Mouse (Mus musculus) embryonic facial prominence, embryonic 10.5 days (tissue): ENCODE data around the gene Socs7. TPM values are rescaled to one million over a fixed set of nuclear protein-coding genes. Genes with fewer than 3 reads are reported as not detected.
"Not testable (repeated sequence)": the region's sequence is repeated elsewhere in the genome, so short reads cannot be mapped to it uniquely, and the experiment has no call there.

ENCODE experiments used
- DNase-seq: peaks from one replicate; pipeline ENCODE4 v3.0.0-alpha.2; 2017; ENCODE audit warnings: low spot score
- H3K27ac ChIP-seq: fragments of 300-500 bp; sonication (generic); replicated peaks from 2 replicates; pipeline ENCODE4 v1.5.1; 2016; ENCODE audit warnings: mild to moderate bottlenecking
- H3K27me3 ChIP-seq: fragments of 300-500 bp; sonication (generic); replicated peaks from 2 replicates; pipeline ENCODE4 v1.6.1; 2016; ENCODE audit warnings: low read depth, mild to moderate bottlenecking; ENCODE audit not compliant: poor library complexity, severe bottlenecking
- H3K36me3 ChIP-seq: fragments of 300-500 bp; sonication (generic); replicated peaks from 2 replicates; pipeline ENCODE4 v1.6.1; 2016; ENCODE audit warnings: mild to moderate bottlenecking, moderate library complexity
- H3K4me1 ChIP-seq: fragments of 300-500 bp; sonication (generic); 2 replicates; pipeline ENCODE4 v1.6.1; 2016
- H3K4me3 ChIP-seq: fragments of 300-500 bp; sonication (generic); 2 replicates; pipeline ENCODE4 v1.5.1; 2016; ENCODE audit warnings: mild to moderate bottlenecking, moderate library complexity
- H3K9me3 ChIP-seq: fragments of 300-500 bp; sonication (generic); 2 replicates; pipeline ENCODE4 v1.6.1; 2016; ENCODE audit warnings: mild to moderate bottlenecking
- WGBS: fragments of 180-500 bp; shearing (Covaris S2); methylation state at CpG from one replicate; pipeline ENCODE4 v1.1.7; 2016; 5-methylcytosine and 5-hydroxymethylcytosine counted together
- polyA plus RNA-seq: library from polyadenylated mRNA; unstranded; fragments of >200 nt; fragmentation: Nextera tagmentation; extraction: Ambion mirVana; gene quantifications from 2 replicates; pipeline ENCODE4 v1.2.1, GENCODE M21; 2016

The Socs7 gene
- polyA plus RNA-seq, 1 experiment from 2014 or later: 3.3 TPM

GRCm38 (mm10) chr11:97346383-97346782, 16.0 kb upstream of the Socs7 start:
- DNase-seq: no peak
- H3K27ac ChIP-seq: no peak overlapping the region
- 86% methylated on average over 9 of the region's 9 CpGs for WGBS
- no peaks in the 10 kb centered on the region for H3K36me3 ChIP-seq
- H3K4me3 ChIP-seq: no peak overlapping the region
- H3K9me3 ChIP-seq: no peaks in the 10 kb centered on the region
- peaks cover 31% of the 10 kb centered on the region for H3K4me1 ChIP-seq
- peaks cover 17% of the 10 kb centered on the region; the same call in 1 of the 2 replicates for H3K27me3 ChIP-seq

DNA sequence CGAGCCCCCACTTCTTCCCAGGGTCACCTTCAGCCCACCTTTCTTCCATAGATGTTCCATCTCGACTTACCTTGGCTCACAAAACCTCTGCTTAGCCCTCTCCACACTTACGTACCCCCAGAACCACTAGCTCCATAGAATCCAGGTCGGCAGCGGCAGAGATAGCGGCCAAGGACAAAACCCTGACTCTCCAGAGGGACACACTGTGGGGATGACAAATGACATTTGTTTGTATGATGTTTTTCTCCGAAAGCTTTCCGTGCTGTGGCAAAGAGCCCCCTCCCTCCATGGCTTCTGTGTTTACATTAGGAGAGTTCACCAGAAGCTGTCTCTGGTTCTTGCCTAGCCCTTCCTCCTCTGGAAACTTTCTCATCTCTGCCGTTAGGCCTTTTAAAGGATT, 15.1 kb upstream of the Socs7 start:
- H3K36me3 ChIP-seq: no peaks in the 10 kb centered on the region
- DNase-seq: no peak
- peaks cover 39% of the 10 kb centered on the region for H3K4me1 ChIP-seq
- no peaks in the 10 kb centered on the region for H3K9me3 ChIP-seq
- H3K27me3 ChIP-seq: peaks cover 16% of the 10 kb centered on the region; the same call in 1 of the 2 replicates
- H3K27ac ChIP-seq: no peak overlapping the region
- WGBS: 86% methylated on average over 9 of the region's 9 CpGs
- no peak overlapping the region for H3K4me3 ChIP-seq

DNA sequence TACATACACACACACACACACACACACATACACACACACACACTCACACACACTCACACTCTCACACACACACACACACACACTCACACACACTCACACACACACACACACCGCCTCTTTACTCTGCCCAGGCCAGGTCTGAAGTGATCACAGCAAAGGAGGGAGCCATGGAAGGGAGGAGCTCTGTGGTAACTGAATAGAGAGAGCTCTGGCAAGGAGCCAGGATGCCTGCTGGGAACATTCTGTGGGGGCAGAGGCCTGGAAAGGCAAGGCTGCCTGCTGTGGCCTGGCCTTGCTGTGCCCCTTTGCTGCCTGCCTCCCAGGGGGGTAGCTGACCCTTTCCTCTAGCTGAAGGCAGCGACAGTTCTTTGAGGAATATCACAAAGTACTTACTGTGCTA, 12.3 kb upstream of the Socs7 start:
- Histone ChIP-seq H3K27me3 (0 out of 2 replicates have a peak, but pooled peaks cover 7% of the 10 kb centered on the region), H3K36me3 (no peaks in the 10 kb centered on the region), H3K27ac (peak overlapping the region; percentile 59), H3K4me1 (peaks cover 28% of the 10 kb centered on the region), H3K9me3 (no peaks in the 10 kb centered on the region), H3K4me3 (no peak overlapping the region)
- DNase-seq: peak; percentile 35
- 24% methylated on average over 2 of the region's 2 CpGs for WGBS

DNA sequence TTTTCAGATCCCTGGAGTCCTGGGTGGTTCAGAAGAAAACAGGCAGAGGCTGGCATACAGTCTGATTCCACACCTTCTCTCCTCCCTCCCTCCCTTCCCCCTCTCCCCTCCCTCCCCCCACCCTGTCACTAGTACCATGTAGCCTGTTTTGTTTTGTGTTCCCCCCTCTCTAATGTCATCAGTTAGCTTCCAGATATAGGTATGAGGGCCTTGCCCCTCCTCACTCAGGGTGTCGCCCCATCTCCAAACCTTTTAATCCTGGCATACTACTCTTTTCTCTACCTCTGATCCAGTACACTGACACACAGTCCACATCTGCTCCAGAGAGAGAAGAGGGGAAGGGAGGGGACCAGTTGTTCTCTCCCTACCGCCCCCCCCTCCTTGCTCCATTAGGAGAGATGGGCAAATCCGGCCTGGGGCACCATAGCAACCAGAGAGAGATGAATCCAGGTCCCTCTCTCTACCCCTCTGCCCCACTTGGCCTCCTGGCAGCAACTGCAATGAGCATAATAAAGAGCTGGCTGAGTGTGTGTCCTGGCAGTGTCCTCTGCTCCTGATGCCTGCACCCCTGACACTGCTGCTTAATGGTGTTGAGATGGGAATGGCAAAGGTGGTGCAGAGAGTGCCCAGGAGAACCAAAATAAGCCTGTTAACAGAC, 10.2 kb upstream of the Socs7 start, which contains the start of gene Gpr179:
Gene Gpr179 (minus strand): TSS at position 51 of the 658 bp plus-strand sequence.
- no peaks in the 10 kb centered on the region for H3K9me3 ChIP-seq
- no peak within 1 kb of the TSS for H3K27ac ChIP-seq
- H3K4me3 ChIP-seq: 0 out of 2 replicates have a peak within 1 kb of the TSS, but pooled peaks have one; percentile 8
- WGBS: 63% methylated on average over 3 of the region's 3 CpGs
- DNase-seq: no peak
- no peaks in the 10 kb centered on the region for H3K36me3 ChIP-seq
- peaks cover 28% of the 10 kb centered on the region for H3K4me1 ChIP-seq
- H3K27me3 ChIP-seq: no peaks in the 10 kb centered on the region

GRCm38 (mm10) chr11:97352935-97353597, 9.3 kb upstream of the Socs7 start:
- peaks cover 28% of the 10 kb centered on the region for H3K4me1 ChIP-seq
- 66% methylated on average over 4 of the region's 4 CpGs for WGBS
- DNase-seq: no peak
- no peak overlapping the region for H3K4me3 ChIP-seq
- H3K36me3 ChIP-seq: no peaks in the 10 kb centered on the region
- H3K9me3 ChIP-seq: no peaks in the 10 kb centered on the region
- H3K27me3 ChIP-seq: no peaks in the 10 kb centered on the region
- no peak overlapping the region for H3K27ac ChIP-seq

DNA sequence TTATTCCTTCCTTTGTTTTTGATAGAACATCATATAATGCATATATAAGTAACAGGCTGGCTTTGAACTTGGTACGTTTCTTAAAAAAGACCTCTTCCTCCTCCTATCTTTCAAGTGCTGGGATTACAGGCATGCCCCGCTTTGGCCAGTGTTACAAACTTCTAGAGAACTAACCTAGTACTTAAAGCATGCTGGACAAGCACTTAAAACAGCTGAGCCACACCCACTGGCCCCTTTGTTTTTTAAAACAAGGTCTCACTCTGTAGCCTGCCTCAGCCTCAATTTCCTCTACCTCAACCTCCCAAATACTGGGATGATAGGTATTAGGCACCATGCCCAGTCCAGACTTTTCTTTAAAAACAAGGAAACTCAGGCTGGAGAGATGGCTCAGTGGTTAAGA, 7.7 kb upstream of the Socs7 start:
- WGBS: 84% methylated on average over 2 of the region's 2 CpGs
- H3K4me3 ChIP-seq: no peak overlapping the region
- no peak for DNase-seq
- no peak overlapping the region for H3K27ac ChIP-seq
- H3K36me3 ChIP-seq: no peaks in the 10 kb centered on the region
- H3K27me3 ChIP-seq: no peaks in the 10 kb centered on the region
- peaks cover 25% of the 10 kb centered on the region for H3K4me1 ChIP-seq
- no peaks in the 10 kb centered on the region for H3K9me3 ChIP-seq

DNA sequence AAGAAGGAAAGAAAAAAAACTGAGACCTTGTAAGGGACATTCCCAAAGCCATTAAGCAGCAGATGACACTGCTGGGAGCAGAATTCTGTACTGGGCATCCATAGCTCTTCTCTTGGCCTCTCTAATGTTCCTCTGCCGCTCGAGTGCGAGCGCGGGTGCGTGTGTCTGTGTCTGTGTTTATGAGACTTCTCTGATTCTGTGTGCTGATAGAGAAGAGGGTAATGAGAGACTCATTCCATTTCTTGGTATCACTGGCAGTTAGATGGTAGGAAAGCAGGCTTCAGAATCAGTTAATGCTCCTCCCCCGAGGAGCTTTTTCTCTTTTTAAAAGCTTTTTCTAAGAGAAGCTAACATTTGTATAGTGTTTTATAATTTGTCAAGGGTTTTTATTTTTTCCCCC, 7.1 kb upstream of the Socs7 start:
- Histone ChIP-seq H3K4me1 (peaks cover 19% of the 10 kb centered on the region), H3K9me3 (no peaks in the 10 kb centered on the region), H3K27ac (no peak overlapping the region), H3K4me3 (no peak overlapping the region), H3K27me3 (no peaks in the 10 kb centered on the region), H3K36me3 (no peaks in the 10 kb centered on the region)
- WGBS: 87% methylated on average over 7 of the region's 7 CpGs
- no peak for DNase-seq

DNA sequence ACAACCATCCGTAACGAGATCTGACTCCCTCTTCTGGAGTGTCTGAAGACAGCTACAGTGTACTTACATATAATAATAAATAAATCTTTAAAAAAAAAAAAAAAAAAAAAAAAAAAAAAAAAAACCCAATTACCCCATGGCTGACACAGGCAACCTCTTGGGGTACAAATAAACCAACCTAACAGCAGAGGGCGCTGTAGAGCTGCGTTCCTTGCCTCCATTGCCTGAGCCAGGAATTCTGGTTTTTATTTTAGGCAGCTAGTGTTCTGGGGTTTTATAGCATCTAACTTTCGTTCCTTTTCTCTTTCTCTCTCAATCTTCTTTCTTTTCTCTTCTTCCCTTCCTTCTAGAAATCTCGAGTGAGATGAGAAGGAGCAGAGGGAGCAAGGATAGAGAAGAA, 4.7 kb upstream of the Socs7 start:
- H3K9me3 ChIP-seq, H3K36me3 ChIP-seq, H3K4me3 ChIP-seq, H3K27me3 ChIP-seq, H3K27ac ChIP-seq, H3K4me1 ChIP-seq: not testable (repeated sequence)
- 20% methylated on average over 6 of the region's 6 CpGs for WGBS
- peak; percentile 71 for DNase-seq

- under 1% methylated on average over 39 of the region's 39 CpGs for WGBS
- H3K27me3 ChIP-seq: no peaks in the 10 kb centered on the region
- peaks cover 37% of the 10 kb centered on the region for H3K4me1 ChIP-seq
- peaks cover 4% of the 10 kb centered on the region; the same call in 1 of the 2 replicates for H3K36me3 ChIP-seq
- H3K27ac ChIP-seq: peak overlapping the region; percentile 94
- H3K9me3 ChIP-seq: no peaks in the 10 kb centered on the region
- peak; percentile 71 for DNase-seq
- peak overlapping the region; percentile 100 for H3K4me3 ChIP-seq
These were observed 245 bp downstream of the Socs7 start for GRCm38 (mm10) chr11:97362649-97362942.

DNA sequence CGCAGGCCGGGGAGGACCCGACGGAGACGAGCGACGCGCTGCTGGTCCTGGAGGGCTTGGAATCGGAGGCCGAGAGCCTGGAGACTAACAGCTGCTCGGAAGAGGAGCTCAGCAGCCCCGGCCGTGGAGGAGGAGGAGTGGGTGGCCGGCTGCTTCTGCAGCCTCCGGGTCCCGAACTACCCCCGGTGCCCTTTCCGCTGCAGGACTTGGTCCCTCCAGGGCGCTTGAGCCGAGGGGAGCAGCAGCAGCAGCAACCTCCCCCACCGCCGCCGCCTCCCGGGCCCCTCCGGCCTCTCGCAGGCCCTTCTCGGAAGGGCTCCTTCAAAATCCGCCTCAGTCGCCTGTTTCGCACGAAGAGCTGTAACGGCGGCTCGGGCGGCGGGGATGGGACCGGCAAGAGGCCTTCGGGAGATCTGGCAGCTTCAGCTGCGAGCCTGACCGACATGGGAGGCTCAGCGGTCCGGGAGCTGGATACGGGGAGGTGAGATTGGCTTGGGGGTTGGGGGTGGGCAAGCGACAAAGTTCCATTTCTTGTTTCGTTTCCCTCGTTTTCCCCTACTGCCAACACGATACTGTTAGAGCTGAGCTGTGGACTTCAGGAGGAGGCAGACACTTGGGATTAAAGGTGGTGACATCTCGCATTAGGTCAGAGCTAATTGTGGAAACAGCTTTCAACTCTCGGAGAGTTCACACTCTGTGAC, 742 bp downstream of the Socs7 start:
- Histone ChIP-seq H3K27me3 (no peaks in the 10 kb centered on the region), H3K36me3 (peaks cover 8% of the 10 kb centered on the region), H3K4me1 (peaks cover 37% of the 10 kb centered on the region), H3K9me3 (no peaks in the 10 kb centered on the region), H3K4me3 (peak overlapping the region; percentile 100), H3K27ac (peak overlapping the region; percentile 94)
- WGBS: under 1% methylated on average over 49 of the region's 49 CpGs
- peak; percentile 66 for DNase-seq

- no peaks in the 10 kb centered on the region for H3K9me3 ChIP-seq
- H3K27me3 ChIP-seq: no peaks in the 10 kb centered on the region
- peaks cover 13% of the 10 kb centered on the region for H3K36me3 ChIP-seq
- no peak overlapping the region for H3K27ac ChIP-seq
- H3K4me1 ChIP-seq: peaks cover 37% of the 10 kb centered on the region
- H3K4me3 ChIP-seq: peak overlapping the region; percentile 100
- 3% methylated on average over 7 of the region's 7 CpGs for WGBS
- peak; percentile 43 for DNase-seq
These were observed 1.3 kb downstream of the Socs7 start for GRCm38 (mm10) chr11:97363644-97363995.

DNA sequence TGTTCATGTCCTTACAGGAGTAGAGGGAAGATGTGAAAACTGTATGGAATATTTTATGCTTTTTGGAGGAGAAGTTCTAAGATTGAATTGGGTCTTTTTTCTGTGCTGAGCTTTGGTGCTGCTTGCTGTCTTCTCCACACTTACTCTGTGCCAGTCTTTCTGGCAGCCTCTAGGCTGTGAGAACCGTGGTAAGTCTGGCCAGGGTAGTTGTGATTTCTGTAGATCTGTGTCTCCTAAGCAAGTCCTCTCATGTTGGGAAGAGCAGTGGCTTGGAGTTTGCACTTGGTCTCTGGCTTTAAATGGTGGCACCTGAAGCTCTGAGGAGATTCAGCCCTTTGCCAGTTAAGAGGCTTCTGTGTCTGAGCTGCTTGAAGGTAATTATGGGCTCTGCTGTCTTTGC, 3.2 kb downstream of the Socs7 start:
- H3K27me3 ChIP-seq: no peaks in the 10 kb centered on the region
- 68% methylated on average over 1 of the region's 1 CpGs for WGBS
- peak overlapping the region; percentile 100 for H3K4me3 ChIP-seq
- H3K27ac ChIP-seq: no peak overlapping the region
- no peaks in the 10 kb centered on the region for H3K9me3 ChIP-seq
- peaks cover 37% of the 10 kb centered on the region for H3K4me1 ChIP-seq
- DNase-seq: no peak
- H3K36me3 ChIP-seq: peaks cover 15% of the 10 kb centered on the region

DNA sequence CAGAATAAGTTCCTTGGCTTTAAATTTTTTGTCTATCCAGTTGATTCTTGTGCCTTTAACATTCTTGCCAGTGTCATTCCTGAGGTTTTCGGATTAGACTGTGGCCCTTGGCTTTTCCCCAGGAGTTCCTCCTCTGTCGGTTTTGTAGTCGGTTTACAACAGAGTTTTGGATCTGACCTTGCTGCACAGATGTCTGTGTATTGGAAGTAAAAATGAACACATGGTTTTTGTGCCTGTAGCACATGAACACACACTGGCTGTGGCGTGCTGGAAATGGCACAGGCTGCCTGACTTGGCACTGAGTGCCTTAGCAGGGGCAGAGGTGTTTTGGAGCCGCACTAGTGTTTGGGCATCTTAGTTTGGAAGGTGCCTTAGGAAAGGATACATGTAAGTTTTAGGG, 6.2 kb downstream of the Socs7 start:
- no peaks in the 10 kb centered on the region for H3K27me3 ChIP-seq
- WGBS: 90% methylated on average over 5 of the region's 5 CpGs
- no peak for DNase-seq
- H3K9me3 ChIP-seq: no peaks in the 10 kb centered on the region
- H3K4me3 ChIP-seq: no peak overlapping the region
- H3K27ac ChIP-seq: no peak overlapping the region
- peaks cover 25% of the 10 kb centered on the region for H3K4me1 ChIP-seq
- H3K36me3 ChIP-seq: peaks cover 26% of the 10 kb centered on the region
